Mouse (Mus musculus) heart, adult 9 months (tissue): ENCODE data around the gene Gltp.

ENCODE experiments used
- DNase-seq, 2 experiments: peaks; one replicate each; pipeline ENCODE4 v3.0.0; 2022; ENCODE audit warnings: low spot score in 2 of 2

The Gltp gene

GRCm38 (mm10) chr5:114690633-114691567, at the start of gene Gltp:
Gene Gltp, minus strand, starts transcription at chr5:114690984.
- DNase-seq = peak; percentile 87 to 89

GRCm38 (mm10) chr5:114738707-114739241, 48.0 kb upstream of the Gltp start:
- DNase-seq = peak; percentile 84 to 88

- no peak for DNase-seq
Measured at GRCm38 (mm10) chr5:114737090-114737887, 46.5 kb upstream of the Gltp start.

GRCm38 (mm10) chr5:114733606-114734005, 42.8 kb upstream of the Gltp start:
- DNase-seq = no peak

- no peak for DNase-seq
Measured at GRCm38 (mm10) chr5:114731969-114732368, 41.2 kb upstream of the Gltp start.

GRCm38 (mm10) chr5:114731498-114731897, 40.7 kb upstream of the Gltp start:
- DNase-seq = no peak

GRCm38 (mm10) chr5:114730129-114730528, 39.3 kb upstream of the Gltp start:
- peak; percentile 22 to 34 for DNase-seq

- DNase-seq = peak; percentile 51 to 58
Measured at GRCm38 (mm10) chr5:114728160-114728559, 37.4 kb upstream of the Gltp start.

GRCm38 (mm10) chr5:114722846-114723245, 32.1 kb upstream of the Gltp start:
- peak in 1 of 2 experiments; percentile 23 for DNase-seq

GRCm38 (mm10) chr5:114721969-114722368, 31.2 kb upstream of the Gltp start:
- DNase-seq = no peak

GRCm38 (mm10) chr5:114720784-114721183, 30.0 kb upstream of the Gltp start:
- DNase-seq = no peak

GRCm38 (mm10) chr5:114719928-114720270, 29.1 kb upstream of the Gltp start:
- no peak for DNase-seq

- no peak for DNase-seq
Measured at GRCm38 (mm10) chr5:114719003-114719927, 28.5 kb upstream of the Gltp start.

GRCm38 (mm10) chr5:114718483-114718882, 27.7 kb upstream of the Gltp start:
- no peak for DNase-seq

GRCm38 (mm10) chr5:114717937-114718336, 27.2 kb upstream of the Gltp start:
- DNase-seq = no peak

GRCm38 (mm10) chr5:114717292-114717691, 26.5 kb upstream of the Gltp start:
- no peak for DNase-seq

GRCm38 (mm10) chr5:114714551-114714950, 23.8 kb upstream of the Gltp start:
- no peak for DNase-seq

GRCm38 (mm10) chr5:114709357-114709756, 18.6 kb upstream of the Gltp start:
- no peak for DNase-seq

- DNase-seq = no peak
Measured at GRCm38 (mm10) chr5:114708491-114708890, 17.7 kb upstream of the Gltp start.

- DNase-seq = peak; percentile 86 to 92
Measured at GRCm38 (mm10) chr5:114707265-114708068, 16.7 kb upstream of the Gltp start, which contains the start of gene Tchp. Gene Tchp, plus strand, starts transcription at chr5:114707760.
